Mouse (Mus musculus): Measurements from ENCODE around the gene Tmem184b.

Gene Tmem184b

GRCm38 (mm10) chr15:79395281-79395680 is 8.1 kb downstream of the Tmem184b start:
- no peak for DNase-seq

- peak; percentile 61 for DNase-seq
Measured at GRCm38 (mm10) chr15:79394842-79395241, 8.5 kb downstream of the Tmem184b start.

- no peak for DNase-seq
Measured at GRCm38 (mm10) chr15:79393101-79393500, 10.3 kb downstream of the Tmem184b start.

GRCm38 (mm10) chr15:79392527-79392926 is 10.8 kb downstream of the Tmem184b start:
- no peak for DNase-seq

GRCm38 (mm10) chr15:79391447-79392093 is 11.8 kb downstream of the Tmem184b start:
- DNase-seq, result peak; percentile 84

GRCm38 (mm10) chr15:79390434-79390833 is 12.9 kb downstream of the Tmem184b start:
- DNase-seq, result peak; percentile 39

- DNase-seq, result no peak
Measured at GRCm38 (mm10) chr15:79388171-79388570, 15.2 kb downstream of the Tmem184b start.

- no peak for DNase-seq
Measured at GRCm38 (mm10) chr15:79387611-79388010, 15.8 kb downstream of the Tmem184b start.

- DNase-seq, result no peak
Measured at GRCm38 (mm10) chr15:79387081-79387480, 16.3 kb downstream of the Tmem184b start.

- no peak for DNase-seq
Measured at GRCm38 (mm10) chr15:79381644-79382043, 21.7 kb downstream of the Tmem184b start.

GRCm38 (mm10) chr15:79380468-79381444 is 22.6 kb downstream of the Tmem184b start:
- peak; percentile 85 for DNase-seq

- DNase-seq, result no peak
Measured at GRCm38 (mm10) chr15:79379658-79380057, 23.7 kb downstream of the Tmem184b start.

- no peak for DNase-seq
Measured at GRCm38 (mm10) chr15:79378608-79379007, 24.8 kb downstream of the Tmem184b start.

- DNase-seq, result peak; percentile 79
Measured at GRCm38 (mm10) chr15:79377681-79378080, 25.7 kb downstream of the Tmem184b start.

GRCm38 (mm10) chr15:79374760-79375159 is 28.6 kb downstream of the Tmem184b start:
- DNase-seq, result no peak

- no peak for DNase-seq
Measured at GRCm38 (mm10) chr15:79370281-79370843, 33.0 kb downstream of the Tmem184b start.

- no peak for DNase-seq
Measured at GRCm38 (mm10) chr15:79369452-79370280, 33.7 kb downstream of the Tmem184b start.

- DNase-seq, result peak; percentile 51
Measured at GRCm38 (mm10) chr15:79368861-79369440, 34.4 kb downstream of the Tmem184b start.

GRCm38 (mm10) chr15:79368313-79368811 is 35.0 kb downstream of the Tmem184b start:
- peak; percentile 66 for DNase-seq

- DNase-seq, result no peak
Measured at GRCm38 (mm10) chr15:79366402-79366801, 37.0 kb downstream of the Tmem184b start.

- DNase-seq, result no peak
Measured at GRCm38 (mm10) chr15:79365068-79365467, 38.3 kb downstream of the Tmem184b start.

- DNase-seq, result no peak
Measured at GRCm38 (mm10) chr15:79364120-79364519, 39.2 kb downstream of the Tmem184b start.
